Mouse (Mus musculus) intestine, embryonic 14.5 days (tissue): Measurements from ENCODE around the gene Tomm7. TPM values are rescaled to one million over a fixed set of nuclear protein-coding genes. Genes with fewer than 3 reads are reported as not detected.
"Not testable (repeated sequence)": the region's sequence is repeated elsewhere in the genome, so short reads cannot be mapped to it uniquely, and the experiment has no call there.

Experiments
- ATAC-seq: fragments of 200-750 bp; cut with Nextera tagmentation; replicated peaks from 2 replicates; pipeline ENCODE4 v1.8.0; 2017; ENCODE audit warnings: low read depth, moderate number of reproducible peaks, moderate TSS enrichment, moderate library complexity; ENCODE audit not compliant: low FRiP score, low TSS enrichment
- DNase-seq: peaks from one replicate; pipeline ENCODE4 v3.0.0-alpha.2; 2018; ENCODE audit warnings: low spot score
- H3K27ac ChIP-seq: fragments of 300-500 bp; sonication (generic); 2 replicates; pipeline ENCODE4 v1.5.1; 2014; ENCODE audit warnings: low read depth, mild to moderate bottlenecking, control low read depth
- H3K27me3 ChIP-seq: fragments of 300-500 bp; sonication (generic); replicated peaks from 2 replicates; pipeline ENCODE4 v1.6.1; 2014; ENCODE audit warnings: low read length, control low read depth; ENCODE audit not compliant: control insufficient read depth, insufficient read depth
- H3K36me3 ChIP-seq: fragments of 300-500 bp; sonication (generic); 2 replicates; pipeline ENCODE4 v1.6.1; 2014; ENCODE audit warnings: low read length, control low read depth; ENCODE audit not compliant: control insufficient read depth, insufficient read depth
- H3K4me1 ChIP-seq: fragments of 300-500 bp; sonication (generic); replicated peaks from 2 replicates; pipeline ENCODE4 v1.6.1; 2014; ENCODE audit warnings: low read length, control low read depth, mixed read lengths; ENCODE audit not compliant: control insufficient read depth, insufficient read depth
- H3K4me2 ChIP-seq: fragments of 300-500 bp; sonication (generic); 2 replicates; pipeline ENCODE4 v1.6.1; 2014; ENCODE audit warnings: low read length
- H3K4me3 ChIP-seq: fragments of 300-500 bp; sonication (generic); 2 replicates; pipeline ENCODE4 v1.5.1; 2014; ENCODE audit warnings: low read depth, low read length, control low read depth, mixed read lengths
- H3K9ac ChIP-seq: fragments of 300-500 bp; sonication (generic); 2 replicates; pipeline ENCODE4 v1.6.1; 2014; ENCODE audit warnings: mild to moderate bottlenecking, low read length
- H3K9me3 ChIP-seq: fragments of 300-500 bp; sonication (generic); 2 replicates; pipeline ENCODE4 v1.6.1; 2016; ENCODE audit warnings: low read length, control low read depth; ENCODE audit not compliant: control insufficient read depth
- WGBS: fragments of 180-500 bp; shearing (Covaris S2); extraction: QIAGEN DNeasy Blood & Tissue Kit; methylation state at CpG from one replicate; pipeline ENCODE4 v1.1.7; 2014; 5-methylcytosine and 5-hydroxymethylcytosine counted together
- polyA plus RNA-seq: library from polyadenylated mRNA; unstranded; fragments of >200 nt; fragmentation: Nextera tagmentation; extraction: Ambion mirVana; gene quantifications from 2 replicates; pipeline ENCODE4 v1.2.1, GENCODE M21; 2014

Gene Tomm7
- 141 and 152 TPM in 2 replicates for polyA plus RNA-seq

GRCm38 (mm10) chr5:23843674-23844530 is at the start of gene Tomm7:
Gene Tomm7, minus strand, starts transcription at chr5:23844161.
- DNase-seq, result peak; percentile 92

GRCm38 (mm10) chr5:23893156-23893863 is 49.3 kb upstream of the Tomm7 start:
- Histone ChIP-seq H3K4me2 (no peak overlapping the region), H3K9me3 (no peaks in the 10 kb centered on the region), H3K4me3 (no peak overlapping the region), H3K36me3 (no peaks in the 10 kb centered on the region), H3K9ac (no peak overlapping the region), H3K27me3 (no peaks in the 10 kb centered on the region), H3K27ac (no peak overlapping the region), H3K4me1 (no peaks in the 10 kb centered on the region)
- 67% methylated on average over 5 of the region's 5 CpGs for WGBS
- ATAC-seq (no peak), DNase-seq (no peak)

More at GRCm38 (mm10) chr5:23843674-23844530, at the start of gene Tomm7:
- Histone ChIP-seq H3K9ac (peak within 1 kb of the TSS; percentile 86), H3K4me1 (peaks cover 16% of the 10 kb centered on the region), H3K9me3 (no peaks in the 10 kb centered on the region), H3K4me3 (peak within 1 kb of the TSS; percentile 84), H3K4me2 (peak within 1 kb of the TSS; percentile 92), H3K36me3 (peaks cover 18% of the 10 kb centered on the region), H3K27ac (peak within 1 kb of the TSS; percentile 79), H3K27me3 (no peaks in the 10 kb centered on the region)
- peak; percentile 94 for ATAC-seq
- 0% methylated on average over 44 of the region's 44 CpGs for WGBS

GRCm38 (mm10) chr5:23890734-23891133 is 46.8 kb upstream of the Tomm7 start:
- ATAC-seq (no peak), DNase-seq (peak; percentile 68)
- no peak overlapping the region for H3K27ac ChIP-seq
- WGBS, result 40% methylated on average over 10 of the region's 10 CpGs
- no peaks in the 10 kb centered on the region for H3K27me3 ChIP-seq
- no peaks in the 10 kb centered on the region for H3K4me1 ChIP-seq
- no peaks in the 10 kb centered on the region for H3K36me3 ChIP-seq
- H3K4me2 ChIP-seq, result no peak overlapping the region
- no peak overlapping the region for H3K9ac ChIP-seq
- no peaks in the 10 kb centered on the region for H3K9me3 ChIP-seq
- H3K4me3 ChIP-seq, result no peak overlapping the region

- DNase-seq (no peak), ATAC-seq (no peak)
- H3K27me3 ChIP-seq, result no peaks in the 10 kb centered on the region
- H3K4me1 ChIP-seq, result no peaks in the 10 kb centered on the region
- H3K9me3 ChIP-seq, result no peaks in the 10 kb centered on the region
- H3K27ac ChIP-seq, result no peak overlapping the region
- H3K36me3 ChIP-seq, result no peaks in the 10 kb centered on the region
- no peak overlapping the region for H3K4me2 ChIP-seq
- H3K9ac ChIP-seq, result no peak overlapping the region
- 78% methylated on average over 4 of the region's 4 CpGs for WGBS
- H3K4me3 ChIP-seq, result no peak overlapping the region
Observed at GRCm38 (mm10) chr5:23889461-23889860, 45.5 kb upstream of the Tomm7 start.

GRCm38 (mm10) chr5:23887111-23887510 is 43.1 kb upstream of the Tomm7 start:
- no peaks in the 10 kb centered on the region for H3K9me3 ChIP-seq
- H3K27me3 ChIP-seq, result no peaks in the 10 kb centered on the region
- no peak overlapping the region for H3K27ac ChIP-seq
- H3K9ac ChIP-seq, result no peak overlapping the region
- no peak overlapping the region for H3K4me2 ChIP-seq
- H3K4me1 ChIP-seq, result no peaks in the 10 kb centered on the region
- DNase-seq, result no peak
- no peak for ATAC-seq
- H3K4me3 ChIP-seq, result no peak overlapping the region
- H3K36me3 ChIP-seq, result no peaks in the 10 kb centered on the region
- WGBS, result 77% methylated on average over 3 of the region's 3 CpGs

GRCm38 (mm10) chr5:23874457-23874856 is 30.5 kb upstream of the Tomm7 start:
- Histone ChIP-seq H3K27me3 (no peaks in the 10 kb centered on the region), H3K4me3 (no peak overlapping the region), H3K27ac (no peak overlapping the region), H3K9ac (no peak overlapping the region), H3K4me1 (no peaks in the 10 kb centered on the region), H3K36me3 (no peaks in the 10 kb centered on the region), H3K4me2 (no peak overlapping the region), H3K9me3 (no peaks in the 10 kb centered on the region)
- ATAC-seq (no peak), DNase-seq (no peak)
- 51% methylated on average over 5 of the region's 5 CpGs for WGBS

GRCm38 (mm10) chr5:23872586-23872985 is 28.6 kb upstream of the Tomm7 start:
- H3K27ac ChIP-seq, result no peak overlapping the region
- DNase-seq, result no peak
- no peak overlapping the region for H3K9ac ChIP-seq
- H3K36me3 ChIP-seq, result no peaks in the 10 kb centered on the region
- WGBS, result 88% methylated on average over 6 of the region's 6 CpGs
- no peak overlapping the region for H3K4me3 ChIP-seq
- no peak for ATAC-seq
- H3K4me1 ChIP-seq, result no peaks in the 10 kb centered on the region
- no peaks in the 10 kb centered on the region for H3K9me3 ChIP-seq
- no peaks in the 10 kb centered on the region for H3K27me3 ChIP-seq
- no peak overlapping the region for H3K4me2 ChIP-seq

GRCm38 (mm10) chr5:23871323-23871722 is 27.4 kb upstream of the Tomm7 start:
- H3K4me2 ChIP-seq, result not testable (repeated sequence)

More at GRCm38 (mm10) chr5:23871323-23871722, 27.4 kb upstream of the Tomm7 start:
- H3K9ac ChIP-seq, H3K36me3 ChIP-seq, H3K4me1 ChIP-seq, DNase-seq, H3K4me3 ChIP-seq, ATAC-seq, H3K9me3 ChIP-seq, H3K27me3 ChIP-seq, H3K27ac ChIP-seq: not testable (repeated sequence)
- WGBS, result 79% methylated on average over 2 of the region's 2 CpGs
